Mouse (Mus musculus) lung, adult 2 months (tissue): ENCODE results near the gene Sbno2.

Source experiments
- CTCF ChIP-seq: fragments of 200-500 bp; IDR thresholded peaks from 2 replicates; pipeline ENCODE4 v1.5.1; 2011; ENCODE audit warnings: mild to moderate bottlenecking, low read length, control low read depth; ENCODE audit not compliant: insufficient read depth
- POLR2A ChIP-seq: fragments of 200-500 bp; IDR thresholded peaks from 2 replicates; pipeline ENCODE4 v1.6.1; 2011; ENCODE audit warnings: low read depth, mild to moderate bottlenecking, control low read depth, low read length, borderline replicate concordance; ENCODE audit errors: extremely low read depth

DNA sequence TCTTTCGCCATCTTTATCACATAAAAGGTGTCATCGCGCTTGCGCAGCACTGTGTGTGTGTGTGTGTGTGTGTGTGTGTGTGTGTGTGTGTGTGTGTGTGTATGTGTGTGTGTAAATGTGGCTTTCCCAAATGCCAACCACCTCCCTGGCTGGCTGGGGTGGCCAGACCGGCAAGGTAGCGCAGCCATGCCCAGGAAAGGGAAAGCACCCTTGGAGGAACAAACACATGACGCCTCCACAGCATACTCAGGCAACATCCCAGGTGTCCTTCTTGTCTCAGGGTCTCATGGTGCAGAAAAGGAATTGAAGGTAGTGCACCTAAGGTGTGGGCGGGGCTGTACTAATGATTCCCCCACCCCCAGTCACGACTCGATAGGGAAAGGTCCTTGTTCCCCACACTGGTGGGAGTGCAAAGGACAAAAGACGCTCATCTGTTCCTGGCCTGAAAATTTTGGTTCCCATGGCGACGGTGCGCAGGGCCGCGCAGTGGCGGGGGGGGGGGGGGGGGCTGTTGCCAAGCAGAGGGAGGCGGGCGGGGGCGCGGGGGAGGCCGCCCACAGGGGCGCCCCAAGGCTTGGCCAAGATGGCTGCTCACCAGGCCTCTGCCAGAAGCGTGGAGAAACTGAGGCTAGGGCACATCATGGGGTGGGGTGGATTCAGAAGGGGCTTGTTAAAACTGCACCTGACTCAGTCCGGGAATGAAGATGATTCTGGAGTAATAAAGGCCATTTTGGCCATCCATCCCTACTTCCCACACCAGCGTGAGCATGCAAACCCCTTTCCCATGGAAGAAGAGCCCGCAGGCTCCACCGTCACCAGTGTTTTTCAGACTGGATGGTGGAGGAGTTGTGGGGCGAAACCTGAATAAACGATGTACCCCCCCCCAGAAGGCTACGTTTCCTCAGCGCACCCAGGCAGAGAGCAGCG, 32.5 kb upstream of the Sbno2 start:
- TF ChIP-seq CTCF (no peak), POLR2A (no peak)
